ENCODE assay signal across 8 mouse cellular contexts in the genomic region with DNA sequence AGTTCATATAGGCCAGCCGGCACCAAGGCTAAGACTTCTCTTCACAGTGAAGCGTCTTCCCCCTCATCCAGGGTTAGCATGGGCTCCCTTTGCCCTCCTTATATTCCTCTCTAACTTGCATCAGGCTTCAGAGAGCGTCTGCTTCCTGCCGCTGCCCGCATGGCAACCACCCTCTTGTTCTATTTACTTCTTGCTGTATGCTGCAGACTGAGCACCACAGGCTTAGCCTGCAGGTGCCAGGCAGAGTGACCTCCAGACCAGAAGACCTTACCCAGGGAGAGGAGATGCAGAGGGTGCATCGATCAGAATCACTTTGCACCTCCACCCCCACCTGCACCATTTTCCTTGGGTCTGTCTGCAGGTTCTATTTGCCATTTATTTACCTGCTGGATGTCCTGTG. TPM values are rescaled to one million over a fixed set of nuclear protein-coding genes. Genes with fewer than 3 reads are reported as not detected.
A peak's percentile ranks its signal among the peaks of the same experiment; 100 is the strongest.
DNase-seq lines count a peak whose midpoint lies in the region; ATAC-seq and TF ChIP-seq lines count a peak whose summit lies in the region.

No protein-coding gene starts in this region.

- H3K9ac ChIP-seq in hindbrain, embryonic 14.5 days = peak overlapping the region; percentile 76
- peak overlapping the region; percentile 66 for H3K9ac ChIP-seq in midbrain, postnatal 0 days (replicated peaks; ENCODE audit: low read length, poor library complexity, severe bottlenecking)

- no peaks in the 10 kb centered on the region for H3K9me3 ChIP-seq in hindbrain, embryonic 14.5 days (ENCODE audit: control insufficient read depth, low read length)
- no peaks in the 10 kb centered on the region for H3K9me3 ChIP-seq in midbrain, postnatal 0 days (ENCODE audit: low read length)

- peaks cover 31% of the 10 kb centered on the region for H3K36me3 ChIP-seq in hindbrain, embryonic 14.5 days (replicated peaks; ENCODE audit: control insufficient read depth, insufficient read depth)
- peaks cover 18% of the 10 kb centered on the region; the same call in 1 of the 2 replicates for H3K36me3 ChIP-seq in midbrain, postnatal 0 days (ENCODE audit: insufficient read depth, low read length)

- no peaks in the 10 kb centered on the region for H3K27me3 ChIP-seq in hindbrain, embryonic 14.5 days (ENCODE audit: control insufficient read depth, insufficient read depth, low read length)
- no peaks in the 10 kb centered on the region for H3K27me3 ChIP-seq in midbrain, postnatal 0 days (ENCODE audit: insufficient read depth, low read length)

- peak; percentile 32 for DNase-seq in kidney, adult 18-20 months
- DNase-seq in kidney, adult 9 months = no peak
- peak; percentile 26 for DNase-seq in NIH3T3 (ENCODE audit: low read depth)
- no peak for DNase-seq in hindbrain, embryonic 14.5 days (ENCODE audit: low spot score)
- no peak for DNase-seq in midbrain, postnatal 0 days (ENCODE audit: low spot score)
- no peak for DNase-seq in right cerebral cortex, adult 2 months (ENCODE audit: low spot score in 2 of 2)
- no peak for DNase-seq in left cerebral cortex, adult 8-10 months (ENCODE audit: low spot score in 2 of 2)

- peaks cover 33% of the 10 kb centered on the region for H3K4me1 ChIP-seq in hindbrain, embryonic 14.5 days (replicated peaks; ENCODE audit: control insufficient read depth, insufficient read depth, low read length)
- H3K4me1 ChIP-seq in midbrain, postnatal 0 days (ENCODE audit: insufficient read depth, low read length) = peaks cover 21% of the 10 kb centered on the region

- 8% methylated on average over 6 of the region's 6 CpGs for WGBS in hindbrain, embryonic 14.5 days
- 8% methylated on average over 6 of the region's 6 CpGs for WGBS in midbrain, postnatal 0 days

- H3K27ac ChIP-seq in hindbrain, embryonic 14.5 days = no peak overlapping the region
- H3K27ac ChIP-seq in midbrain, postnatal 0 days (ENCODE audit: low read depth, low read length) = no peak overlapping the region

- H3K4me3 ChIP-seq in hindbrain, embryonic 14.5 days (replicated peaks; ENCODE audit: low read length) = peak overlapping the region; percentile 81
- peak overlapping the region; percentile 79 for H3K4me3 ChIP-seq in midbrain, postnatal 0 days (ENCODE audit: low read depth, low read length)

- H3K4me2 ChIP-seq in hindbrain, embryonic 14.5 days (replicated peaks) = peak overlapping the region; percentile 87
- peak overlapping the region; percentile 94 for H3K4me2 ChIP-seq in midbrain, postnatal 0 days (ENCODE audit: low read depth, low read length, poor library complexity, severe bottlenecking)

- no peak for ATAC-seq in hindbrain, embryonic 14.5 days (ENCODE audit: low FRiP score)
- no peak for ATAC-seq in midbrain, postnatal 0 days (ENCODE audit: low FRiP score)
- no peak for ATAC-seq in erythroid progenitor cell, adult 5-6 weeks (replicated peaks; ENCODE audit: low FRiP score, poor library complexity, severe bottlenecking)

- TF ChIP-seq CTCF in midbrain, postnatal 0 days (IDR thresholded peaks at IDR 0.05) = no peak

RNA-seq across cellular contexts. Expression of a gene that starts 1.2 kb away (rescaled TPM):
- polyA plus RNA-seq in hindbrain, embryonic 14.5 days (2014; fragmentation: Nextera tagmentation; extraction: Ambion mirVana) = 25.7 and 27.1 TPM in 2 replicates
- 107 and 139 TPM in 2 replicates for total RNA-seq in midbrain, postnatal 0 days (2014; rRNA removed)
- polyA plus RNA-seq in midbrain, postnatal 0 days (2015; fragmentation: Nextera tagmentation; extraction: Ambion mirVana) = 8.0 and 8.1 TPM in 2 replicates
- 100 to 1,000 TPM in 2 of 4 experiments, 10 to 100 TPM in 2; 92.7 to 121 (median 102) TPM for total RNA-seq in left cerebral cortex, adult 8-10 months (2022)
- 2.2 and 6.7 TPM in 2 replicates for total RNA-seq in erythroid progenitor cell, adult 5-6 weeks (2015; ENCODE audit: low replicate concordance)
- total RNA-seq in erythroid progenitor cell, adult 5-6 weeks (2017; ENCODE audit: low replicate concordance) = 1.9 and 3.1 TPM in 2 replicates

RNA-seq across cellular contexts. Expression of a gene that starts 55.0 kb away (rescaled TPM):
- polyA plus RNA-seq in hindbrain, embryonic 14.5 days (2014; fragmentation: Nextera tagmentation; extraction: Ambion mirVana) = not detected in 2 replicates
- not detected in 2 replicates for total RNA-seq in midbrain, postnatal 0 days (2014; rRNA removed)
- not detected in 2 replicates for polyA plus RNA-seq in midbrain, postnatal 0 days (2015; fragmentation: Nextera tagmentation; extraction: Ambion mirVana)
- not detected for total RNA-seq in left cerebral cortex, adult 8-10 months (2022)
- total RNA-seq in erythroid progenitor cell, adult 5-6 weeks (2015; ENCODE audit: low replicate concordance) = not detected in 2 replicates
- total RNA-seq in erythroid progenitor cell, adult 5-6 weeks (2017; ENCODE audit: low replicate concordance) = not detected in 2 replicates

Comparison
In these comparisons a context has a peak if more than half of its experiments do, and no peak if none do; other contexts are left out.
1. DNase-seq: peak in kidney, adult 18-20 months (single experiment) and NIH3T3 (single experiment); none in kidney, adult 9 months (single experiment), hindbrain, embryonic 14.5 days (single experiment), midbrain, postnatal 0 days (single experiment), right cerebral cortex, adult 2 months (0 of 2) and left cerebral cortex, adult 8-10 months (0 of 2).
2. RNA of a gene that starts 1.2 kb away (total RNA-seq): 107 to 139 TPM in midbrain, postnatal 0 days and 92.7 to 121 TPM in left cerebral cortex, adult 8-10 months; 1.9 to 6.7 TPM in erythroid progenitor cell, adult 5-6 weeks; every median in the first group is over 10 times any median in the second.